Mouse (Mus musculus) cerebellum, adult 11-12 months (tissue): ENCODE measurements around the gene Sesn1.
"Not testable (repeated sequence)": the region's sequence is repeated elsewhere in the genome, so short reads cannot be mapped to it uniquely, and the experiment has no call there.

ENCODE experiments used
- DNase-seq: peaks from one replicate; pipeline ENCODE4 v3.0.0; 2022

Gene Sesn1

DNA sequence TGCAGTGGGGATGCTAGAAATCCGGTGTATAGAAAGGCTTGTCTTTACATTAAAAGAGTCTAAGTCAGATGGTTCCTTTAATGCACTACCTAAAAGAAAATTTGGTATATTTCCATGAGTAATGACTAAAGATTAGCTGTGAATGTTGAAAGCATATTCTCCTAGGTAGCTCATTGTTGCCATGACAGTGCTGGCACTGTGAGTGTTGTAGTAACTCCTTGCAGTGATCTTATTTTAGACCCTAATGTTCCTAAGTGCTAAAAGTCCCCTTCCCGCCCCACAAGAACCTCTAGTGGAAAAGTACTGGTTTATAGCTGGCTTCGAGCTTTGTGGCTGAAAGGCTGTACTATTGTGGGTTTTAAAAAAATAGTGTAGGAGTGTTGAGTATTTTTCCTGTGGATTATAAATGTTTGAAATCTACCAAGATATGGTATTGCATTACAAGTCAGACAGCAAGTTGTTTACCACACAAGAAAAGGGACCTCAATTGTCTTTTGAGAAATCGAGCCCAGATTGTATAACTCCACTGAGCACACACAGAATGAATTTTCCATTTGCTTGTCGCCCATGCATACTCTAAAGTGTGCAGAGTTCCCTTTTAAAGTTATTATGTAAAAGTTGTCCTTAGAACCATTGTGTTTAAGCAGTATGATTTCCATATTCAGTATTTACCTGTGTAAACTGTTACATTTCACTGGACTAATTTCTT is 13.0 kb downstream of the Sesn1 start:
- DNase-seq, result no peak

DNA sequence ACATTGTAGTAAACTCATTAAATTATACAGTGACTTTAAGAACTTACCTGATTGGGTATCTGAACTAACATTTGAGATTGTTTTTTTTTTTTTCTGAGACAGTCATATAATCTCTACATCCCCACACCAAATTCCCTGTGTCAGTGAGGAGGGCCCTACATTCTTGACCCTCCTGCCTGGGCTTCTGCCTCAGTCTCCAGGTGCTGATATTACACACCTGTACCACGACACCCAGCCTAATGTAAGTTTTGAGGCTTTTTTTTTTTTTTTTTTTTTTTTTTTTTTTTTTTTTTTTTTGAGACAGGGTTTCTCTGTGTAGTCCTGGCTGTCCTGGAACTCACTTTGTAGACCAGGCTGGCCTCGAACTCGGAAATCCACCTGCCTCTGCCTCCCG is 13.5 kb downstream of the Sesn1 start:
- not testable (repeated sequence) for DNase-seq

DNA sequence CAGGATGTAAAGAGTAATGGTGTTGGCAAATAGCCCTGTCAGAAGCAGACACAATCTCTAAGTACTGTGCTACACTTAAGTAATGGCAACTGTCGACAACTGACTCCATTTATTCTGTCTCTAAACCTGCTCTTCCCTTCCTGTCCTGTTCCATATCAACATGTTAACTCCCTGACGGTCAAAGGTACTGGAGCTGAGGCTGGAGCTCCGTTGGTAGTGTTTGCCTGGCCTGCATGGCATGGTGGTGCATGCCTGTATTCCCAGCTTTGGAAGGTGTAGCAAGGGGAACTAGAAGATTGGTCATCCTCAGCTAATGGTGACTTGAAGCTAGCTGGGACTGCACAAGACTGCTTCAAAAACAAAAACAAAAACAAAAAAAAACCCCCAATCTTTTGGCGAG is 14.2 kb downstream of the Sesn1 start:
- DNase-seq, result no peak

DNA sequence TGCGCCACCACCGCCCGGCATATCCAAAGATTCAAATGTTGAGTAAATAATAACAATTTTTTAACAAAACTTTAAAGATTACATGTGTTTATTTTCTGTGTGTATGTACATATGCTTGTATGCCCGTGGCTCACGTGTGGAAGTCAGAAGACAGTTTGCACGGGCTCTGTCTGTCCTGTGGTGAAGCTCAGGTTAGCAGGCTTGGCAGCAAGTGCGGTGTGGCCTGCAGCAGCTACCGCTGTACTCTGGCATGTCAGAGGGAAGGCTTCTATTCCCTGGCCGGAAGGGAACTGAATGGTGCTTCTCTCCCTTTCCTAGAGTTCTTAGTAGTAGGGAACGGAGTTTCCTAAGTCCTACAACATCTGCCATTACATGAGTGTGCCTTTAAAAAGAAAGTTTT is 15.3 kb downstream of the Sesn1 start:
- no peak for DNase-seq

DNA sequence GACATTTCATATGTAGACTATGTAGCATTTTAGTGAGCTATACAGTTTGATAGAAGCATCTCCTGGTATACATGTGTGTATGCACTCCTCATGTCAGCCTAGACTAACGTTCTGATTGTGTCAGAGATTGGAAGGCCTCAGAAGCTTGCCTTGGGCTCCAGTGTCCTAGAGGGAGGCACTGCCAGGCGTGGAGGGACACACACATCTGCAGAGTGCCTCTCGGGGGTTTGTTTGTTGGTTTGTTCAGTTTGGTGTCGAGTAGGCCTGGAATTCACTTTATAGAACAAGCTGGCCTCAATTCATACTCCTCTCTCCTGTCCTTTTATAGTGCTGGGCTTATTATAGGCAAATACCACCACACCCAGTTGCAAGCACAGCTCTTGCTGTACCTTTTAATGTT is 16.3 kb downstream of the Sesn1 start:
- DNase-seq, result no peak

DNA sequence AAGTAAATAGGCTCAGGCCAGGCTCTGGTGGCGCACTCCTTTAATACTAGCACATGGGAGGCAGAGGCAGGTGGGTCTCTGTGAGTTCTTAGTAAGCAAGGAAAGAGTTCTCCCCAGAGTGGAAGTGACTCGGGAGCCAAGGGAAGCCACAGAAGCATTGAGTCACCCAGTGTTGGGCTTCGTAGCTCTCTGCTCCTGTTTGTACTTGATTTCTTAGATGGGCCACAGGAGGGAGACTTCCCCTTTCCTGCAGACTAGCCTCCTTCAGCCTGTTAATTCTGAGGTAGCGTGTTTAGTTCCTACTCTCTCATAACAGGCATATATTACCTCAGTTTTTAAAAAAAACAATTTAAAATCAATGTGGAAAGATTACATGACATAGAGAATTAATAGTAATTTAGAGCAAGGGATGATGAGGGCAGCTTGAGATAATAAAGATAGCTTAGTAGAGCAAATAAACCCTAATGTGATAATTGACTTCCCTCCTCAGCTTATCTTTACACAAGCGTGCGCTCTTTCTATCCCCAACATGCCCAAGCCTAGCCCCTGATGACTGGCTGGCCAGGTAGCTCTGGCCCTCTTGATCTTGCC is 16.9 kb downstream of the Sesn1 start:
- no peak for DNase-seq

DNA sequence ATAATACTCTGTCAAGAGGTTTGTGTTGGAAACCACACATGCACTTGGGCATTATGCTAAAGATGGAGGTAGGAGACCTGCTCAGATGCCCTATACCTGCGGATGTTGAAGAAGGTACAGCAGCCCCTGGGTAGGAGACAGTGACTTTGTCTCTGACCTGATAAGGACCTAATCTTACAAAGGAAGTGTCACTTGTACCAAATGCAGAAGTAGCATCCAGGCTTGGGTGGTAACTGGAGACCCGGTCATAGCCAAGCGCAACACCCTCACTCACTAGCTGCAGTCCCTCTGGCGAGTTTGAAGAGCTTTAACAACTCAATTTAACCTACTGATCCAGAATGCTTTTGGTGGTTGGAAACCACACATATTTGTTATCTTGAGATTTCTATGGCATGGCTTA is 18.0 kb downstream of the Sesn1 start:
- no peak for DNase-seq

DNA sequence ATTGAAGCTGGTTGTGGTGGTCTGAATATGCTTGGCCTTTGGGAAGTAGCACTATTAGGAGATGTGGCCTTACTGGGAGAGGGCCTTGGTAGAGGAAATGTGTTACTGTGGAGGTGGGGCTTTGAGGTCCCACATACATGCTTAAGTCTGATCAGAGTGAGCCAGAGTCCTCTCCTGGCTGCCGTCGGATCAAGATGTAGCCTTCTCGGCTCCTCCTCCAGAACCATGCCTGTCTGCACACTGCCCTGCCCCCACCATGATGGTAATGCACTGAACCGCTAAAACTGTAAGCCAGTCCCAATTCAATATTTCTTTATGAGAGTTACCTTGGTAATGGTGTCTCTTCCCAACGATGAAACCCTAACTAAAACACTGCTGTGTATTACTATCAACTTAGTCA is 19.5 kb downstream of the Sesn1 start:
- DNase-seq, result no peak

DNA sequence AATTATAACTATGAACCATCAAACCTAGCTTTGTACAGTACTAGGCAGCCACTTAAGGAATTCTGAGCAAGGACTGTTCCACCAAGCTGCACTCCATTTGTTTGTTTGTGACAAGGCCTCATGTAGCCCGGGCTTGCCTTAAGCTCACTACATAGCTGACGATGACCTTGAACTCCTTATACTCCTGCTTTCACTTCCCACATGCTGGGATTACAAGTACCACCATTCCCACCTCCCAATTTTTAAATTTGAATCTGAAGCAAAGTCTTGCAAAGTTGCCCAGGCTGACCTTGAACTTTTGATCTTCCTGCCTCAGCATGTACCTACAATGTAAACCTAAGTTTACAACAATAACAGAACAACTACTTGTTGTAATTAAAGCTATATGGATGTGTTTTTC is 20.2 kb downstream of the Sesn1 start:
- no peak for DNase-seq

DNA sequence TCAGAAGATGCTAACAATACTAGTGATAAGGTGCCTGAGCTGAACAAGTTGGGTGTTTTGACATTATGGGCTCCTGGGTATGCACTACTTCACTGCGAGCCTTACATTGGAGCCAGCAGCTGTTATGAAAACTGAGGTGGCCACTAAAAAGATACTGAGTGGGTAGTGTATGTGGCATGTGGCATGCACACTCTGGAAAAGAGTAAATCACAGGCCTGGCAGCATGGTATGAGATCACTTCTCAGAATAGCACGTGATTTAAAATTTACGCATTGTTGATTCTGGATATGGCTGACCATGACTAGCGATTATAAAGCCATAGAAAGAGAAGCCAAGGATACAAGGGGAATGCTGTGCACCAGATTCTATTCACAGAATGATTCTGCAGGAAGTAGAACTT is 20.7 kb downstream of the Sesn1 start:
- DNase-seq, result no peak

DNA sequence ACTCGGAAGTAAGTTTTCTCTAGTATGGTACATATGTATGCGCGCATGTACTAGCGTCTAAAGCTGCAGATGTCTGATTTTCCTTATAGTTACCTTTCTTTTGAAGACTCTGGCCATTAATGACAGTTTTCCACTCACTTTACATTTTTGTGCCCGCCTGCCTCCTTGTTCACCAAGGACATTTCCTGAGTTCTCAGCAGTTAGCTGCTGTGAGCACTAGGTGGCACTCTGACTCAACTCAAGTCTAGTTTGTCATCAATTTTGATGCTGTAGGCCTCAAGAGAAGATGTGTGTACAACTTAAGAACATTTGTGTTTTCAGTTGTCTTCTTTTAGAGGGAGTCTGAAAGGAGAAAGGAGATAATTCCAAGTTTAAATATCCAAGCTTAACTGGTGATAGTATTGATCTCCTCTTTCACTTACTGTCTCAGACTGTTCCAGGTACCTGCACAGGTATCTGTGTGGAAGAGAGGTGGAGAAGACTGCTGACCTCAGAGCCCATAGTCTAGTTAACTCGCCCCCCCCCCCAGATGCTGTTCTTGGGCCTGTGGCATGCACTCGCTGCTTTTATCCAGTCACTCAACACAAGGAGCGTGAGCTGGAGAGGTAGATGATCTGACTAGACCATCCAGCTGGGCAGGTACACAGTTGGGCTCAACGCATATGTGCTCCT is 21.3 kb downstream of the Sesn1 start:
- DNase-seq, result peak; percentile 63

DNA sequence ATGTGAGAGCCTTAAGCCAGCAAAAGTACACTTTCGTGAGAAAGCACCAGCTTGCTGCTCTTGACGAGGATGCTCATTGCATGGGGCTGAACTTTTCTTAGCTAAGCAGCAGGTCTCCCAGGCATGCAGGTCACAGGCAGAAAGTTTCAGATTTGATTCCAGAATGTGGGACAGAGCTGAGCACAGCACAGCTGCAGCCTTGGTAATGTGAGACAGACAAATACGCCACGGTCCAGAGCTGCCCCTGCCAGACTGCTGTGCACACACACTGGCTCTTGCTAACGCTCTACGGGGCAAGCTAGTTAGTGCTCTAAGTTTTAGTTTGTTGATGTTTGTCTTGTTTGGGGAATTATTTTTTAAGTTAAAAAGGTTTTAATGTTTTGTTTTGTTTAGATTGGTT is 22.5 kb downstream of the Sesn1 start:
- no peak for DNase-seq

DNA sequence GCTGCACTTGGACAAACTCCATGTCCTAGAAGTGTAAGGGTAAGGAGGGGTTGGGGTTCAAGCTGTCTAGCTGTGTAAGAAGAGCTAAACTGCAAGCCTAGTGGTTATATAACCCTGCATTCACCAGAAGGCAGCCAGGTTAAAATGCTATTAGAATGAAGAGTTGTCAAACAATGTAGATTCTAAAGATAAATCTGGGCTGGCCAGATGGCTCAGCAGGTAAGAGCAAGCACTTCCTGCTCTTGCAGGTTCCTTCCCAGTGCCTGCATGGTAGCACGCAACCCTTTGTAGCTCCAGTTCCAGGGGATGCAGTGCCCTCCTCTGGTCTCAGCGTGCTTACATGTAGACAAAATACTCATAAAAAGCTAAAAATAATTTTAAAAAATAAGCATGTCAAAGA is 24.4 kb downstream of the Sesn1 start:
- DNase-seq, result peak; percentile 81

DNA sequence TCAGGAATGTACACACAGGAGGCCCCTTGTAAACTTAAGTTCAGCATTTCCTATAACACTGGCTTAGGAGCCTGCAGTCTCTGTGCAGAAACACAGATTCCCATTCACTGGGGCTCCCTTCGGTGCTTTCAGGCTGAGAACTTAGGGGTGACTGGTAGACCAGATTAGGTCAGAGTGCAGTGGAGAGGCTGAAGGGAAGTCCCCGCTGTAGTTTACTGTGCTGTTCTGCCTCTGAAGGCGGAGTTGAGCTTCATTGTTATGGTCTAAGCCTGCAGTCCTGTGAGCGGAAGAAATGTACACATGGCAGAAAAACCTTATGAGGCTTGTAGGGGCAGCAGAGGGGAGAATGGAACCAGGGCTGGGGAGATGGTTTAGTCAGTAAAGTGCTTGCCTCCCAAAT is 29.2 kb downstream of the Sesn1 start:
- DNase-seq, result no peak

DNA sequence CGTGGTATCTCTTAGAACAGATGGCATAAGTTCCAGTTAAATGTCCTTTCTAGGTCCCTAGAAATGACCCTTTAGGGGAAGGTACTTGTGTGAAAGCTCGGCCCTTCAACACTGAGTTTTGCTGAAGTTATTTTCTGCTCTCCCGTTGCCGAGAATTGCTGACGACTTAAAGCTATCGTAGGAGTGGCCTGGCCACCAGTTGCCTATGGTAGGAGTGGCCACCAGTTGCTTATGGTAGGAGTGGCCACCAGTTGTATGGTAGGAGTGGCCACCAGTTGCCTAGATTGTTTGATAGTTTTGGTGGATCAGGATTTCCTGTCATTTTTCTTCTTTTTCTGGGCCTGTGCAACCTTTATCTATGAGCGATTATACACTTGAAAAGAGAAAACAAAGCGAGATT is 38.0 kb downstream of the Sesn1 start:
- DNase-seq, result no peak

DNA sequence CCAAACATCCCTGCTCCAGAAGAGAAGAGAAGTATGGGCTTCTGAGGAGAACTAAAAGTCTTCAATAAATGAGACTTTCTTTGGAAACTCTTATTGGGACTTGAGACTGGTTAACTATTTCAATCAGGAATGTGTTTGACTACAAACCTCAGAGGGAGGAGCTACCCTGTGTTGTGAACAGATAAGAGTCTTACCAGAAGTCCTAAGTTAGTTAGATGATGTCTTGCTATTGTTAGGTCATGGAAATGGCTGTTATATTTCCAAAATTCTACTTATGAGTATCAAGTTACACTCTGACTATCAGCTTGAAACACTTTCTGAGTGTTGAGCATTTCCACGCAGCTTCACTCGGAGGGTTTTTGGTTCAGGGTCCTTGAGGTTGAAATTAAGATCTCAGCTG is 39.0 kb downstream of the Sesn1 start:
- no peak for DNase-seq

DNA sequence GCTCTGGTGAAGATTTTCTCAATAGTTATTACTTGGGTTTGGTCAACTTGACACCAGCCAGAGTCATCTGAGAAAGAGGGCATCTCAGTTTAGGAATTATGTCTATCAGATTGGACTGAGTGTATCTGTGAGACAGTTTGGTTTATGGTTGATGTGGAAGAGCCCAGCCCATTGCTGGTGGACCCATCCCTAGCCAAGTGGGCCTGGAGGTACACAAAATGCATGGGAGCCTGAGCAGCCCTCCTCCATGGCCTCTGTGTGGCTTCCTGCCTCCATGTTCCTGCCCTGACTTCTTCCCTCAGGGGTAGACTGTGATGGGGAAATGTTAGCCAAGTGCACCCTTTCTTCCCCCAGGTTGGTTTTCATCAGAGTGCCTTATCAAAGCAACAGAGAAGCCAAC is 50.1 kb downstream of the Sesn1 start:
- no peak for DNase-seq

DNA sequence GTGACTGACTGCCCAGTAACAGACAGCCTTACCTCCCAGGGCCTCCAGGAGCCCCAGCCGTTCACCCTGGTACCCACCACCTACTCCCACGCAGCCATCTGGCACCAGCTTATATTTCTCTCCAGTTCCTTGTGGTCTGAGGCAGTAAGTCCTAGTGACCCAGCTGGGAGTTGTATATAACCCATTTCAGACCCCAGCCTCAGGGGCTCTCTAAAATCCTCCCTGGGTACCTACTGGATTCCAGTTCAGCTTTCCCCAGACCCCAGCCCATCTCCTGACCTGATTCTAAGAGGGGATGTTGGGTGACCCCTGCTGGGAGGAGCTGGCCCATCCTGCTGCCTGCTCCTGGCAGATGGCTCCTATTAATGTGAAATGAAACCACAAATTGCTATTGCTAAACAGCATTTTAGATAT is 50.5 kb downstream of the Sesn1 start:
- DNase-seq, result peak; percentile 89

DNA sequence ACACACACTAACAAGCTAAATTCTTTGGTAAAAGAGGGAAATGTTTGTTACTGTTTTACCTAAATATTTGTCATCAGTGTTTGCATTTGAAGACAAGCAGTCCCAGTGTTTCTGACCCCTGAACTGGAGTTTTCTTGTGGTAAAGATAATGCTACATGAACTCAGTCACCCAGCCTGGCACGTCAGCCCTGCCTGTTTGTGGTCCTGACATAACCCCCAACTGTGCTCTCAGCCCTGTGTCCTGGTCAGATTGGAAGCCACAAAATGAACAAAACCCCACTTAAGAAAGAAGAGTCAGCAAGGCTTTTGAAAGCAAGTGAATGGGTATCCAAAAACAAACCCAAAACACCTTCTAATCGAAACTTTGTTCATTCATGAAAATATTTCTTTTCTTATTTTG is 53.3 kb downstream of the Sesn1 start:
- no peak for DNase-seq

DNA sequence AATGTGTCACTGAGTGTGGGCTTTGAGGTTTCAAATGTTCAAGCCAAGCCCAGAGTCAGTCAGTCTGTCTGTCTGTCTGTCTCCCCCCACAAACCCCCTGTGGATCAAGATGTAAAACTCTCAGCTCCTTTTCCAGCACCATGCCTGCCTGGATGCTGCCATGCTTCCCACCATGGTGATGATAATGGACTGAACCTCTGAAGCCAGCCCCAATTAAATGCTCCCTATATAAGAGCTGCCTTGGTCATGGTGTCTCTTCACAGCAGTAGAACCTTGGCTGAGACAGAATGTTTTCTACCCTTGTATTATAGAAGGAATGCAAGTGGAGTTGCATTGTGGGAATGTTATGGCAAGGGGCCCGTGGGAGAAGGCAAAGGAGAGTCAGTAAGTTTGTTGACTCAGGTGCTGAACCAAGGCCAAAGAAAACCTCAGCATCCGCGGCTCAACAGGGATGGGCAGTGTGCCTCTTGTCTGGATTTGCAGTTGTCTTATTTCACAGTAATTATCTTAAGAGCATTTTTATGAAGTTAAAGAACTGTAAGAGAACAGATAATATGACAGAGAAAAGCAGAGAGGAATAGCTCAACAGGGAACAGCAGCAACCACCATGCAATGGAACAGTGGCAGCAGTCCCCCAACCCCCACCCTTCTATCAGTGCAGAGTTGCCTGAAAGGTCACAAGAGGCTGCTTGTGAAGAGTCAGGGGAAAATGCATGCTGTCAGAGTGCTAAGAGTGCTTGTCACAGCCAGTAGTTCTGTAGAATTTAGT is 56.5 kb downstream of the Sesn1 start:
- no peak for DNase-seq

DNA sequence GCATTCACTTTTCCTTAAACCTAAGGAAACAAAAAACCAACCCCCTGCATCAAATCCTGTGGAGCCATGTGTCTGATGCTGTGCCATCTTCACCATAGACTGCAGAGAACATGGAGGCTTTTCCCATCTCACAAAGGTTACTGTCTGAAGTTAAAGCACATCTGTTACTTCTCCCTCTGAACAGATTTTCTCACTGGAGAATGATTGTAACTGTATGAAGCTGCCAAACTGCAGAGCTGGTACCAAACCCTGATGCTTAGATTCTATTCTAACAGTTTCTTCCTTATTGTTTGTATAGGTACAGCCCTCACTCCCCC is 57.1 kb downstream of the Sesn1 start:
- DNase-seq, result no peak

DNA sequence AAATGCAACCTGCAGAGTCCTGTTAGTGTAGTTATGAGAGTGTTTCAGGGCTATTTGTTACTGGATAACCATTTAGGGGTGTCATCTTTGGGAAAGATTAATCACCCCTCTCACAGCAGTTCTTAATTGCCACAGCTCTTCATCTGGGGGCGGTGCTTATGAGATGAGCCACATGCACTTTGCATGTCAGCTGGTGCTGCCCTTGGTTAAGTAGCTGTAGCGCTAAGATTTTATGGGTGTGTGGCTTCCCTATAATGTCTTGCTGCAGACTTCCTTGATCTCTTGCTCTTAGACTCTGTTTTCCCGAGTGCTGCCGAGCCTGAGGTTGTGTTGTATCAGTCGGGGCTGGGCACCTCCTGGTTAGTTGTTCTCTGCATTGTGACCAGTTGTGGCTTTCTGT is 58.2 kb downstream of the Sesn1 start:
- no peak for DNase-seq

DNA sequence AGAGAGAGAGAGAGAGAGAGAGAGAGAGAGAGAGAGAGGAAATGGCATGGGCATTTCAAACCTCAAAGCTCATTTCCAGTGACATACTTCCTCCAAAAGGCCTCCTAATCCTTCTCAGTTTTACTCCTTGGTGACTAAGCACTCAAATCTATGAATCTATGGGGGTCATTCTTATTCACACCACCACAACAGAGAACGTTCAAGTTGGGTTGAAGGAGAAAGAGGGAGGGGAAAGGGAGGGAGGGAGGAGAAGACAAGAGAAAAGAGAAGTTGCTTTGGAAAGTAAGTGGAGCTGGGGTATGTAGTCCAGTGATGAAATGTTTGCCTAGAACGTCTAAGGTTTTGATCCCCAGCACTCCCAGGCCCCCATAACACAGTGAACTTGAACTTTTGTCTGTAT is 60.4 kb downstream of the Sesn1 start:
- DNase-seq, result no peak

DNA sequence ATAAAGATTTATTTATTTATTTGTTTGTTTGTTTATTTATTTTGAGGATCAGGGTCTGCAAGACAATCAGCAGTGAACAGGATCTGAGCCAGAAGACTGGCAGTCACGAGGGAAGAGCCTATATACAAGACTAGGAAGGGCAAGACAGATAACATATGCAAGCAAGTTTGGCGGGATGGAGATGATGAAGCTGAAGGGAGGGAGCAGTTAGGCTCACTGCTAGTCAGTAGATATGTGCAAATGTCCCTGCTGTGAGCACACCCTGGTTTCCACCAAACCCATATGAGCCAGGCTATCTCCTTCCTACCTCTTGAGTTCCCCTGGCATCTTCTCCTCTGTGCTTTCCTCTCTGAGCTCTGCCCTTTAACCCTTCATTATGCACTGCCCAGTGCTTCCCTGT is 61.8 kb downstream of the Sesn1 start:
- DNase-seq, result no peak
